Mouse (Mus musculus) cerebellum, adult 2 months (tissue): ENCODE data around the gene Magt1. TPM values are rescaled to one million over a fixed set of nuclear protein-coding genes. Genes with fewer than 3 reads are reported as not detected.
"Not testable (repeated sequence)": the region's sequence is repeated elsewhere in the genome, so short reads cannot be mapped to it uniquely, and the experiment has no call there.

Experiments used
- DNase-seq, 2 experiments: peaks; one replicate each; pipeline ENCODE4 v3.0.0; 2021
- H3K27ac ChIP-seq: fragments of 200-500 bp; 2 replicates; pipeline ENCODE4 v1.5.1; 2012; ENCODE audit warnings: low read length, control low read depth, inconsistent platforms; ENCODE audit not compliant: insufficient read depth
- H3K27me3 ChIP-seq: fragments of 200-500 bp; 2 replicates; pipeline ENCODE4 v1.6.1; 2012; ENCODE audit warnings: inconsistent platforms, mild to moderate bottlenecking, low read length, moderate library complexity; ENCODE audit not compliant: control insufficient read depth, insufficient read depth
- H3K4me1 ChIP-seq: fragments of 200-500 bp; 2 replicates; pipeline ENCODE4 v1.6.1; 2011; ENCODE audit warnings: low read length; ENCODE audit not compliant: control insufficient read depth, insufficient read depth
- H3K4me3 ChIP-seq: fragments of 200-500 bp; replicated peaks from 2 replicates; pipeline ENCODE3; 2011; ENCODE audit warnings: mild to moderate bottlenecking, low read depth, low read length, control low read depth; ENCODE audit not compliant: insufficient read depth
- CTCF ChIP-seq: fragments of 200-500 bp; IDR thresholded peaks from 2 replicates; pipeline ENCODE4 v1.5.1; 2011; ENCODE audit warnings: low read depth, mild to moderate bottlenecking, control low read depth, low read length, moderate library complexity, borderline replicate concordance; ENCODE audit not compliant: insufficient read depth
- POLR2A ChIP-seq: fragments of 200-500 bp; IDR thresholded peaks from 2 replicates; pipeline ENCODE4 v1.6.1; 2011; ENCODE audit warnings: low read length, control low read depth, borderline replicate concordance; ENCODE audit not compliant: insufficient read depth
- WGBS: fragments of 180-500 bp; shearing (Covaris S2); methylation state at CpG from one replicate; pipeline ENCODE4 v1.1.7; 2018; 5-methylcytosine and 5-hydroxymethylcytosine counted together
- polyA plus RNA-seq: library from polyadenylated mRNA; depleted of rRNA; stranded (reverse); fragments of >200 nt; gene quantifications from 2 replicates; pipeline ENCODE4 v1.2.3, GENCODE M21; 2012

The Magt1 gene
- polyA plus RNA-seq, 1 experiment, result 10.2 TPM

- H3K4me3 ChIP-seq, result no peak overlapping the region
- DNase-seq, result peak; percentile 30 to 34
Observed at GRCm38 (mm10) chrX:106013217-106013616, 1.5 kb upstream of the Magt1 start.

GRCm38 (mm10) chrX:106012559-106012958 lies 853 bp upstream of the Magt1 start:
- peak in 1 of 2 experiments; percentile 2 for DNase-seq
- Histone ChIP-seq H3K27ac (peak overlapping the region; percentile 36; the same call in 1 of the 2 replicates), H3K4me1 (0 out of 2 replicates have a peak, but pooled peaks cover 2% of the 10 kb centered on the region), H3K27me3 (no peaks in the 10 kb centered on the region), H3K4me3 (peak overlapping the region; percentile 15)
- WGBS, result 61% methylated on average over 3 of the region's 3 CpGs
- no peak for TF ChIP-seq CTCF
- TF ChIP-seq POLR2A, result no peak

More at GRCm38 (mm10) chrX:106013217-106013616, 1.5 kb upstream of the Magt1 start:
- TF ChIP-seq CTCF, result 0 out of 2 replicates have a peak, but pooled peaks have one; percentile 20
- TF ChIP-seq POLR2A, result no peak
- 16% methylated on average over 2 of the region's 2 CpGs for WGBS
- H3K4me1 ChIP-seq, result 0 out of 2 replicates have a peak, but pooled peaks cover 2% of the 10 kb centered on the region
- no peak overlapping the region for H3K27ac ChIP-seq
- H3K27me3 ChIP-seq, result no peaks in the 10 kb centered on the region

DNA sequence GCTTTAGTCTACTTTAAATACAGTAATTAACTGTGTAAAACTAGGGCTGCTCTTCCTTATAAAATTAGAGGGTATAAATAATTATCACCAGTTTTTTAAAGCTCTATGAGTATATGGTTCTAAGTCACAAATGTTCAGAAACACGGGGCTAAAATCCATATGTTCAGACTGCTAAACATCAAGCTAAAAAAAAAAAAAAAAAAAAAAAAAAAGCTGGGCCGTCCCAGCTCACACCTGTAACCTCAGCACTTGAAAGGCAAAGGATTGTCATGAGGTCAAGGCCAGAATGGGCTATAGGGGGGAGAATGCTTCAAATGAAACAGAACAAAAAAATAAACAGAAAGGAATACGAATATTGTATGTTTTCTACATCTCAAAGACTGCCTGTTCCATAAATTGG lies 944 bp downstream of the Magt1 start:
- peak overlapping the region; percentile 78 for H3K4me3 ChIP-seq
- no peak overlapping the region for H3K27ac ChIP-seq
- TF ChIP-seq POLR2A (no peak), CTCF (no peak)
- H3K4me1 ChIP-seq, result 0 out of 2 replicates have a peak, but pooled peaks cover 2% of the 10 kb centered on the region
- WGBS, result 0% methylated on average over 3 of the region's 3 CpGs
- DNase-seq, result no peak
- H3K27me3 ChIP-seq, result no peaks in the 10 kb centered on the region

DNA sequence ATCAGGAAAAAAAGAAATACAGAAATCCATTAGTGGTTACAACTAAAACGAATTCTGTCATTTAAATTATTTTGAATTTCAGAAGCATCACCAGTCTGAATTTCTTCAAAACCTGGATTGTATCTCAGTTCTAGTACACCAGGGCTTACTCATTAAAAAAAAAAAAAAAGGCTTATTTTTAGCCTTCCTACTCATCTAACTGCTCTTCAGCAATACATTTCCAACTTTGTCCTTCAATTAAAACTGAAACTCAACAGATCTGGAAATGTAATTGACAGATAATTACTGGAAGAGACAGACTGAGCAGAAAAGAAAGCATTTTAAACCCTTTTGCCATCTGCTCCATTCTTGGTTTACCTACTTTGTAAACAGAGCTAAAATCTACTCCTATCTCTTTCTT lies 10.1 kb downstream of the Magt1 start:
- Histone ChIP-seq H3K4me1 (no peaks in the 10 kb centered on the region), H3K27ac (no peak overlapping the region), H3K27me3 (no peaks in the 10 kb centered on the region), H3K4me3 (no peak overlapping the region)
- no peak for DNase-seq
- TF ChIP-seq CTCF (no peak), POLR2A (no peak)
- 83% methylated on average over 1 of the region's 1 CpGs for WGBS

- H3K27me3 ChIP-seq, H3K4me1 ChIP-seq, H3K27ac ChIP-seq, H3K4me3 ChIP-seq, DNase-seq: not testable (repeated sequence)
- WGBS, result 75% methylated on average over 14 of the region's 14 CpGs
Observed at GRCm38 (mm10) chrX:105957091-105957490, 54.6 kb downstream of the Magt1 start.

DNA sequence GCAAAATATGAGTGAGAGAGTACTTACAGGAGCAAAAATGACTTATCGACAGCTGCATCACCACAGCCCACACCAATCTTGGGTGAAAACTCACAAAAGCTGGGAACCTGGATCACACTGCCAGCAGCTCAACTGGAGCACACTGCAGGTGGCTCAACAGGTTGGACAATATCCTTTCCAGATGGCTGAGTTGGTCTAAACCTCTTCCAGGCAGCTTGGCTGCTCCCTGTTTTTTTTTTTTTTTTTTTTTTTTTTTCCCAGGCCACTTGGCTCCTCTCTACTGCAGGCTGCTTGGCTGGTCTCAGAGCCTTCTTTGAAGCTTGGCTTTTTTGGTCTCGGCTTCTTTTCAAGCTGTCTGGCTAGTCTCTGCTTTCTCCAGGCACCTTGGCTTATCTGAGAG lies 57.7 kb downstream of the Magt1 start:
- DNase-seq, result peak; percentile 13 to 57
- Histone ChIP-seq H3K27ac (no peak overlapping the region), H3K27me3 (no peaks in the 10 kb centered on the region), H3K4me1 (no peaks in the 10 kb centered on the region), H3K4me3 (no peak overlapping the region)
- WGBS, result 18% methylated on average over 2 of the region's 2 CpGs
- TF ChIP-seq CTCF (no peak), POLR2A (no peak)

DNA sequence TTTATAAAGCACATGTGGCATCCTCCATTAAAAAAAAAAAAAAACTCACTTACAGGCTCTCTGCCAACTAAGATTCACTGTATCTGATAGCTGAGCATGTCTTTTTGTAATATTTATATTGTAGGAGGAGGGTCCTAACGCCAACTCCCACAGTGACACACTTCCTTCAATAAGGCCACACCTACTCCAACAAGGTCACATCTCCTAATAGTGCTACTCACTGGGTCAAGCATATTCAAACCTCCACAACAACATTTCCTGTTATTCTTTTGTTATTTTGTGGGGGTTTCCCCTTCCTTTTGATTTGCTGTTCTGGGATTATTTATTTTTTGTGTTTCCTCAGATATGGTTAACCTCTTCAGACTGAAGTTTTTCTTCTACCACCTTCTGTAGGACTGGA lies 65.3 kb downstream of the Magt1 start:
- 56% methylated on average over 1 of the region's 1 CpGs for WGBS
- Histone ChIP-seq H3K27ac (no peak overlapping the region), H3K27me3 (no peaks in the 10 kb centered on the region), H3K4me1 (no peaks in the 10 kb centered on the region), H3K4me3 (no peak overlapping the region)
- no peak for DNase-seq
- no peak for TF ChIP-seq POLR2A
- TF ChIP-seq CTCF, result no peak

- Histone ChIP-seq H3K27ac (no peak overlapping the region), H3K27me3 (no peaks in the 10 kb centered on the region), H3K4me3 (no peak overlapping the region), H3K4me1 (no peaks in the 10 kb centered on the region)
- DNase-seq, result no peak
- TF ChIP-seq CTCF (no peak), POLR2A (no peak)
- 93% methylated on average over 6 of the region's 7 CpGs for WGBS
Observed at GRCm38 (mm10) chrX:105939245-105939644, 72.5 kb downstream of the Magt1 start.
